Comparison of ENCODE assay signal across 16 mouse cellular contexts in the genomic region with DNA sequence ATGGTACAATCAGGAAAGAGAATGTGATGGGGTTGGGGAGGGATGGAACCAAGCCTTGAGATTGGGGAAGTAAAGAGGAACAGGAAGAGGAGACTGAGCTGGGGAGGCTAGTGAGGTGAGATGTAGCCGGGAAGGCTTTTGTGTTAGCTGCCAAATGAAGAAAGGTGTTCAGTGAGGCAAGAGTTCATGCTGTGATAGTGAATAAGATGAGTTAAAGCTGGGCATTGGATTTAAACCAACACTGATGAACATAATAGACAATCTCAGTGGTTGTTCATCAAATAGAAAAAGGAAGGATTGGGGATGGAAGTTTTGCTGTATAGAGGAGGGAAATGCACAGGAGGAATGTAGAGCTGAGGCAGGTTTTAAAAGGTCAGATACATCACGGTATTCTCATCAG. TPM values are rescaled to one million over a fixed set of nuclear protein-coding genes. Genes with fewer than 3 reads are reported as not detected.
DNase-seq lines count a peak whose midpoint lies in the region; TF ChIP-seq lines count a peak whose summit lies in the region.
"Had no signal": no experiment of that assay in that cellular context is flagged by ENCODE, and none has a peak within 500 bp of the region (broad histone marks: within the 10 kb centered on the region; RNA-seq: fewer than 3 reads in every experiment).

No protein-coding gene starts in this region.

- no peak for TF ChIP-seq CTCF in brain, embryonic 14.5 days (IDR thresholded peaks at IDR 0.05; ENCODE audit: borderline replicate concordance, extremely low read depth, insufficient read depth, insufficient read length)

- DNase-seq in cerebellum, adult 9-10 months, result peak; percentile 15
- no peak for DNase-seq in cerebellum, postnatal 36 days
- peak; percentile 12 for DNase-seq in ES-CJ7 (ENCODE audit: low read depth, low spot score)
- DNase-seq in R1 (ENCODE audit: low read depth, low spot score), result peak; percentile 76
- peak; percentile 5 for DNase-seq in brain, embryonic 14.5 days (ENCODE audit: low read depth)
- DNase-seq in embryo, embryonic 11 days, result no peak
- DNase-seq in adrenal gland, postnatal 14 days, result no peak
- DNase-seq: adrenal gland, adult 2 months; adrenal gland, postnatal 25 days; cerebellum, adult 11 months; cerebellum, adult 9-11 months; gastrocnemius, adult 2 months; gastrocnemius, postnatal 14 days; heart, adult 11 months; kidney, adult 2 months had no signal

- no peak for TF ChIP-seq POLR2A in brain, embryonic 14.5 days (IDR thresholded peaks at IDR 0.05; ENCODE audit: borderline replicate concordance, extremely low read depth, insufficient read depth, insufficient read length, poor library complexity, severe bottlenecking)

RNA-seq across cellular contexts. Expression of a gene that starts 26.7 kb away (rescaled TPM):
- polyA plus RNA-seq in brain, embryonic 14.5 days (2012; rRNA removed), result 12.6 and 14.3 TPM in 2 replicates
- 27.9 TPM in 2 replicates for total RNA-seq in adrenal gland, postnatal 14 days (2021)

RNA-seq across cellular contexts. Expression of a gene that starts 26.9 kb away (rescaled TPM):
- polyA plus RNA-seq in brain, embryonic 14.5 days (2012; rRNA removed), result 200 and 238 TPM in 2 replicates
- total RNA-seq in adrenal gland, postnatal 14 days (2021), result 345 and 387 TPM in 2 replicates
- polyA plus RNA-seq: erythroblast, embryonic 14.5 days had no signal

Comparison
In these comparisons a context has a peak if more than half of its experiments do, and no peak if none do; other contexts are left out.
1. DNase-seq: peak in cerebellum, adult 9-10 months (single experiment), ES-CJ7 (single experiment), R1 (single experiment) and brain, embryonic 14.5 days (single experiment); none in cerebellum, postnatal 36 days (0 of 2), embryo, embryonic 11 days (single experiment) and adrenal gland, postnatal 14 days (single experiment).